Mouse (Mus musculus): ENCODE measurements around the gene Sh3rf3. TPM values are rescaled to one million over a fixed set of nuclear protein-coding genes. Genes with fewer than 3 reads are reported as not detected.

Sh3rf3 gene
- total RNA-seq, 2 experiments from 2014 or later, result 38.6 to 41.5 TPM

DNA sequence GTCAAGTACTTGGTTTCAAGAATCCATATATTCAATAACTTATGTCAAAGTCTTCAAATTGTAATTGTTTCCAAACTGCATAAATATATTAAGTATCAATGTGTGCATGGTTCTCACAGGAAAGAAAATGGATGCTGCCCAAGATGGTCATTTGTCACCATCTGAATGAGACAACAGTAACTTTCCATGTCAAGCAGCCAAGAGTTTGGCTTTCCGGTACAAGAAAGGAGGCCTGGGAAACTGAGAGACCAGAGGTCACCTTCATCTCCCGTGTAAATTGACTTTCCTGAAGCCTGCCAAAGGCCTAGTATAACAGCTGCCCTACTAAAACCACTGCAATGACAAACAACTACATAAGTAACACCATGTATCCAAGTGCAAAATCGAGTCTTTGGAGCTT lies 369.1 kb downstream of the Sh3rf3 start:
- no peak for DNase-seq

Small RNA genes lying within 50 kb of the gene (microRNA-seq; reads per million reads assigned to microRNA genes)
- gene Gm27672, result 0 reads per million in 2 experiments

Other genes starting within 250 kb of the Sh3rf3 start
- gene Edar, start 137.7 kb upstream of the Sh3rf3 start, total RNA-seq (2021), result under 1 TPM; 0.20 to 0.30 TPM
- not detected for gene Gm17542, start 95.1 kb upstream of the Sh3rf3 start, total RNA-seq (2021)